ENCODE assay signal across 8 mouse cellular contexts in the genomic region with DNA sequence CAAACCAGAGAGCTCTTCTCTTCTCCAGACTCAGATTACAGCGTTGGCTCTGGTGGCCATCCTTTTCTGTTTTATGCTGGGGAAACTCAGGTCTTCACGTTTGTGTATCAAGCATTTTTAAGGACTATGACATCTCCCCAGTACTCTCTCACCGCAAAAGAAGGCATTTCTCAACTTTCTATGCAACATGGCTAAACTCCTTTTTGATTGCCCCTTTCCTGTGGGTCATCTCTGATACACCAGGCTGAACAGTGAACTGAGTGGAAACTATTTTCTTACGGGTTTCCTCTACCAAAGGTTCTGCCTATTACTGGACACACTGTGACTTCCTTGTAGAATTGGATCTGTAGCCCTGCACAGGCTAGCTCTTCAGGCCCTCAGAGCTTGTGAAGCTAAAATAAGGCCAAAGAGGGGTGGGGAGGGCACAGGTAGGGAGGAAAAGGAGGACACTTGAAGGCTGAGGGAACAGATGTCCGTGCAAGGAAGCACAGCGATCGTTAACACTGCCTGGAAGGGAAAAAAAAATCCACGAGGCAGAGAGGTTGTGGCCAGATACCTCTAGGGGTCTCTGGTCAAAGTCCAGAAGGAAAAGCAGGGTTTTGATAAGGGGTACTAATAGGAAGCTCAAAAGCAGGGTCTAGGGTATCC. TPM values are rescaled to one million over a fixed set of nuclear protein-coding genes. Genes with fewer than 3 reads are reported as not detected.
DNase-seq lines count a peak whose midpoint lies in the region; ATAC-seq and TF ChIP-seq lines count a peak whose summit lies in the region.

No protein-coding gene starts in this region.

- H3K4me1 ChIP-seq in limb, embryonic 13.5 days, result peaks cover 14% of the 10 kb centered on the region
- H3K4me1 ChIP-seq in neural tube, embryonic 12.5 days, result peaks cover 9% of the 10 kb centered on the region

- H3K4me3 ChIP-seq in gastrocnemius, adult 2 months, result peak overlapping the region; percentile 99
- peak overlapping the region; percentile 88 for H3K4me3 ChIP-seq in limb, embryonic 13.5 days
- peak overlapping the region; percentile 88 for H3K4me3 ChIP-seq in neural tube, embryonic 12.5 days

- no peak for DNase-seq in gastrocnemius, adult 2 months
- DNase-seq in gastrocnemius, postnatal 36 days, result no peak
- peak; percentile 58 for DNase-seq in 3T3-L1 (ENCODE audit: low read depth, low spot score)
- DNase-seq in left cerebral cortex, postnatal 14 days (ENCODE audit: low spot score in 2 of 2), result no peak

- peak overlapping the region; percentile 70 for H3K4me2 ChIP-seq in limb, embryonic 13.5 days (replicated peaks)
- peak overlapping the region; percentile 76 for H3K4me2 ChIP-seq in neural tube, embryonic 12.5 days (replicated peaks)

- H3K9me3 ChIP-seq in limb, embryonic 13.5 days, result no peaks in the 10 kb centered on the region
- no peaks in the 10 kb centered on the region for H3K9me3 ChIP-seq in neural tube, embryonic 12.5 days

- H3K27ac ChIP-seq in gastrocnemius, adult 2 months, result peak overlapping the region; percentile 98
- peak overlapping the region; percentile 85 for H3K27ac ChIP-seq in limb, embryonic 13.5 days
- no peak overlapping the region for H3K27ac ChIP-seq in neural tube, embryonic 12.5 days

- 32% methylated on average over 8 of the region's 8 CpGs for WGBS in limb, embryonic 13.5 days
- 34% methylated on average over 8 of the region's 8 CpGs for WGBS in neural tube, embryonic 12.5 days

- no peaks in the 10 kb centered on the region for H3K36me3 ChIP-seq in limb, embryonic 13.5 days
- no peaks in the 10 kb centered on the region for H3K36me3 ChIP-seq in neural tube, embryonic 12.5 days

- ATAC-seq in erythroblast, adult 5-6 weeks (replicated peaks; ENCODE audit: low FRiP score, poor library complexity, severe bottlenecking), result peak; percentile 16
- no peak for ATAC-seq in limb, embryonic 13.5 days (ENCODE audit: low FRiP score, low read depth)
- peak; percentile 37; the same call in 1 of the 2 replicates for ATAC-seq in neural tube, embryonic 12.5 days (ENCODE audit: low FRiP score, low read depth)
- ATAC-seq in megakaryocyte progenitor cell, adult 5-6 weeks (replicated peaks; ENCODE audit: poor library complexity), result no peak

- intact Hi-C loops in gastrocnemius, adult 2 months (cut with DNase I), result loop anchor here (5.0 kb wide), 1 partner anchor 36 kb away; no protein-coding TSS in a partner anchor
- intact Hi-C loops in gastrocnemius, postnatal 36 days (cut with DNase I), result no loop called here
- intact Hi-C loops in left cerebral cortex, postnatal 14 days (cut with DNase I), result loop anchor here (5.0 kb wide), 2 partner anchors 46 to 71 kb away; no protein-coding TSS in a partner anchor

- TF ChIP-seq CTCF in gastrocnemius, adult 2 months (IDR thresholded peaks at IDR 0.05), result no peak

- H3K27me3 ChIP-seq in limb, embryonic 13.5 days, result no peaks in the 10 kb centered on the region
- no peaks in the 10 kb centered on the region for H3K27me3 ChIP-seq in neural tube, embryonic 12.5 days (replicated peaks)

- H3K9ac ChIP-seq in limb, embryonic 13.5 days, result peak overlapping the region; percentile 69
- peak overlapping the region; percentile 54 for H3K9ac ChIP-seq in neural tube, embryonic 12.5 days

RNA-seq across cellular contexts. Expression of a gene that starts 0.6 kb away (rescaled TPM):
- 100 to 1,000 TPM; 102 to 114 TPM for total RNA-seq in gastrocnemius, adult 2 months (2021)
- total RNA-seq in gastrocnemius, postnatal 36 days (2021), result 100 to 1,000 TPM; 106 to 112 TPM
- 256 and 349 TPM in 2 replicates for total RNA-seq in erythroblast, adult 5-6 weeks (2015; ENCODE audit: low replicate concordance)
- total RNA-seq in erythroblast, adult 5-6 weeks (2017; ENCODE audit: low replicate concordance), result 122 and 135 TPM in 2 replicates
- polyA plus RNA-seq in limb, embryonic 13.5 days (2015; fragmentation: Nextera tagmentation; extraction: Ambion mirVana), result 99.6 and 101 TPM in 2 replicates
- 86.5 and 91.0 TPM in 2 replicates for polyA plus RNA-seq in neural tube, embryonic 12.5 days (2016; fragmentation: Nextera tagmentation; extraction: Ambion mirVana)
- 1,000 to 10,000 TPM in 1 of 2 experiments, 100 to 1,000 TPM in 1; 987 to 1,013 TPM for total RNA-seq in left cerebral cortex, postnatal 14 days (2021)
- total RNA-seq in megakaryocyte progenitor cell, adult 5-6 weeks (2015), result 198 and 226 TPM in 2 replicates
- 90.3 and 106 TPM in 2 replicates for total RNA-seq in megakaryocyte progenitor cell, adult 5-6 weeks (2017)

RNA-seq across cellular contexts. Expression of a gene that starts 26.2 kb away (rescaled TPM):
- total RNA-seq in gastrocnemius, adult 2 months (2021), result 10 to 100 TPM in 1 of 2 experiments, 1 to 10 TPM in 1; 9.2 to 10.2 TPM
- 1 to 10 TPM; 8.8 to 9.9 TPM for total RNA-seq in gastrocnemius, postnatal 36 days (2021)
- not detected in 2 replicates for total RNA-seq in erythroblast, adult 5-6 weeks (2015; ENCODE audit: low replicate concordance)
- not detected in 2 replicates for total RNA-seq in erythroblast, adult 5-6 weeks (2017; ENCODE audit: low replicate concordance)
- 59.6 and 71.4 TPM in 2 replicates for polyA plus RNA-seq in limb, embryonic 13.5 days (2015; fragmentation: Nextera tagmentation; extraction: Ambion mirVana)
- 39.4 and 42.2 TPM in 2 replicates for polyA plus RNA-seq in neural tube, embryonic 12.5 days (2016; fragmentation: Nextera tagmentation; extraction: Ambion mirVana)
- total RNA-seq in left cerebral cortex, postnatal 14 days (2021), result 10 to 100 TPM; 13.2 to 14.6 TPM
- 0.10 and 0.52 TPM in 2 replicates for total RNA-seq in megakaryocyte progenitor cell, adult 5-6 weeks (2015)
- 0.20 TPM in 1 of 2 replicates, not detected in the other for total RNA-seq in megakaryocyte progenitor cell, adult 5-6 weeks (2017)

Comparison
In these comparisons a context has a peak if more than half of its experiments do, and no peak if none do; other contexts are left out.
1. ATAC-seq: peak in erythroblast, adult 5-6 weeks (single experiment) and neural tube, embryonic 12.5 days (single experiment); none in limb, embryonic 13.5 days (single experiment) and megakaryocyte progenitor cell, adult 5-6 weeks (single experiment).
2. RNA of a gene that starts 26.2 kb away (total RNA-seq): 13.2 to 14.6 TPM in left cerebral cortex, postnatal 14 days, 9.2 to 10.2 TPM in gastrocnemius, adult 2 months and 8.8 to 9.9 TPM in gastrocnemius, postnatal 36 days; 0.10 to 0.52 TPM in megakaryocyte progenitor cell, adult 5-6 weeks and not detected in erythroblast, adult 5-6 weeks; every median in the first group is over 4 times any median in the second.
3. Peak in every context shown above with its lines, with median percentiles within 50 percentile points of each other: H3K4me3 ChIP-seq.